Mouse (Mus musculus): Measurements from ENCODE around the gene Arhgap9. TPM values are rescaled to one million over a fixed set of nuclear protein-coding genes. Genes with fewer than 3 reads are reported as not detected.
"Not testable (repeated sequence)": the region's sequence is repeated elsewhere in the genome, so short reads cannot be mapped to it uniquely, and the experiment has no call there.

Arhgap9 gene
- polyA plus RNA-seq, 1 experiment from 2014 or later, result 13.5 TPM

GRCm38 (mm10) chr10:127295986-127296794, 25.6 kb upstream of the Arhgap9 start:
- Histone ChIP-seq H3K9me3 (ENCODE audit: low read length) (no peaks in the 10 kb centered on the region), H3K4me1 (ENCODE audit: insufficient read depth) (peaks cover 26% of the 10 kb centered on the region), H3K27me3 (ENCODE audit: insufficient read depth, low read length) (no peaks in the 10 kb centered on the region), H3K4me2 (ENCODE audit: low read depth, low read length) (no peak overlapping the region), H3K36me3 (replicated peaks; ENCODE audit: insufficient read depth, low read length) (peaks cover 79% of the 10 kb centered on the region), H3K9ac (replicated peaks) (no peak overlapping the region), H3K27ac (ENCODE audit: low read depth) (no peak overlapping the region), H3K4me3 (ENCODE audit: low read depth, low read length) (no peak overlapping the region)
- no peak for DNase-seq
- WGBS (ENCODE audit: insufficient replicate concordance), result 86% methylated on average over 24 of the region's 24 CpGs
- no peak for ATAC-seq
- TF ChIP-seq EP300 (IDR thresholded peaks at IDR 0.05; ENCODE audit: low read depth), result no peak
- TF ChIP-seq CTCF (IDR thresholded peaks at IDR 0.05; ENCODE audit: low read depth), result no peak

- ATAC-seq, result no peak
These were observed 24.5 kb upstream of the Arhgap9 start for GRCm38 (mm10) chr10:127297015-127297871.

GRCm38 (mm10) chr10:127300361-127300760, 21.4 kb upstream of the Arhgap9 start:
- H3K27ac ChIP-seq (ENCODE audit: low read depth), result no peak overlapping the region
- H3K4me2 ChIP-seq (ENCODE audit: low read depth, low read length), result no peak overlapping the region
- H3K9me3 ChIP-seq (ENCODE audit: low read length), result no peaks in the 10 kb centered on the region
- peaks cover 93% of the 10 kb centered on the region for H3K36me3 ChIP-seq (replicated peaks; ENCODE audit: insufficient read depth, low read length)
- ATAC-seq (no peak), DNase-seq (no peak)
- H3K27me3 ChIP-seq (ENCODE audit: insufficient read depth, low read length), result no peaks in the 10 kb centered on the region
- WGBS (ENCODE audit: insufficient replicate concordance), result 92% methylated on average over 6 of the region's 6 CpGs
- no peak overlapping the region for H3K9ac ChIP-seq (replicated peaks)
- H3K4me1 ChIP-seq (ENCODE audit: insufficient read depth), result no peaks in the 10 kb centered on the region
- TF ChIP-seq EP300 (IDR thresholded peaks at IDR 0.05; ENCODE audit: low read depth) (no peak), CTCF (IDR thresholded peaks at IDR 0.05; ENCODE audit: low read depth) (no peak)
- no peak overlapping the region for H3K4me3 ChIP-seq (ENCODE audit: low read depth, low read length)

More at GRCm38 (mm10) chr10:127297015-127297871, 24.5 kb upstream of the Arhgap9 start:
- Histone ChIP-seq H3K27ac (ENCODE audit: low read depth) (no peak overlapping the region), H3K4me1 (ENCODE audit: insufficient read depth) (peaks cover 16% of the 10 kb centered on the region), H3K4me3 (ENCODE audit: low read depth, low read length) (no peak overlapping the region), H3K27me3 (ENCODE audit: insufficient read depth, low read length) (no peaks in the 10 kb centered on the region), H3K9ac (replicated peaks) (no peak overlapping the region), H3K4me2 (ENCODE audit: low read depth, low read length) (no peak overlapping the region), H3K36me3 (replicated peaks; ENCODE audit: insufficient read depth, low read length) (peaks cover 88% of the 10 kb centered on the region), H3K9me3 (ENCODE audit: low read length) (no peaks in the 10 kb centered on the region)
- WGBS (ENCODE audit: insufficient replicate concordance), result 87% methylated on average over 16 of the region's 16 CpGs
- TF ChIP-seq EP300 (IDR thresholded peaks at IDR 0.05; ENCODE audit: low read depth) (no peak), CTCF (IDR thresholded peaks at IDR 0.05; ENCODE audit: low read depth) (no peak)
- no peak for DNase-seq

- DNase-seq (no peak), ATAC-seq (no peak)
- no peak overlapping the region for H3K27ac ChIP-seq (ENCODE audit: low read depth)
- no peak overlapping the region for H3K9ac ChIP-seq (replicated peaks)
- 90% methylated on average over 11 of the region's 11 CpGs for WGBS (ENCODE audit: insufficient replicate concordance)
- H3K4me2 ChIP-seq (ENCODE audit: low read depth, low read length), result no peak overlapping the region
- H3K4me1 ChIP-seq (ENCODE audit: insufficient read depth), result no peaks in the 10 kb centered on the region
- H3K27me3 ChIP-seq (ENCODE audit: insufficient read depth, low read length), result no peaks in the 10 kb centered on the region
- H3K4me3 ChIP-seq (ENCODE audit: low read depth, low read length), result no peak overlapping the region
- TF ChIP-seq EP300 (IDR thresholded peaks at IDR 0.05; ENCODE audit: low read depth) (no peak), CTCF (IDR thresholded peaks at IDR 0.05; ENCODE audit: low read depth) (no peak)
- H3K36me3 ChIP-seq (replicated peaks; ENCODE audit: insufficient read depth, low read length), result peaks cover 93% of the 10 kb centered on the region
- no peaks in the 10 kb centered on the region for H3K9me3 ChIP-seq (ENCODE audit: low read length)
These were observed 18.6 kb upstream of the Arhgap9 start for GRCm38 (mm10) chr10:127303136-127303535.

DNA sequence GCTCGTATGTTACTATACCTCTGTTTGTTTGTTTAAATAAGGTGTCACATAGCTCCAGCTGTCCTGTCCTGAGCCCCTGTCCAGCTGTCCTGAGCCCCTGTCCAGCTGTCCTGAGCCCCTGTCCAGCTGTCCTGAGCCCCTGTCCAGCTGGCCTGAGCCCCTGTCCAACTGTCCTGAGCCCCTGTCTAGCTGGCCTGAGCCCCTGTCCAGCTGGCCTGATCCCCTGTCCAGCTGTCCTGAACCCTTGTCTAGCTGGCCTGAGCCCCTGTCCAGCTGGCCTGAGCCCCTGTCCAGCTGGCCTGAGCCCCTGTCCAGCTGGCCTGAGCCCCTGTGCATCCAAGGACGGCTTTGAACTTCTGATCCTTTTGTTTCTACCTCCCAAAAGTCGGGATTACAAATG, 12.6 kb upstream of the Arhgap9 start:
- H3K9me3 ChIP-seq (ENCODE audit: low read length); H3K4me2 ChIP-seq (ENCODE audit: low read depth, low read length); H3K9ac ChIP-seq (replicated peaks); H3K4me3 ChIP-seq (ENCODE audit: low read depth, low read length); H3K27me3 ChIP-seq (ENCODE audit: insufficient read depth, low read length); H3K27ac ChIP-seq (ENCODE audit: low read depth); DNase-seq; ATAC-seq: not testable (repeated sequence)
- WGBS (ENCODE audit: insufficient replicate concordance), result 79% methylated on average over 3 of the region's 3 CpGs
- Histone ChIP-seq H3K4me1 (ENCODE audit: insufficient read depth) (peaks cover 19% of the 10 kb centered on the region), H3K36me3 (replicated peaks; ENCODE audit: insufficient read depth, low read length) (peaks cover 55% of the 10 kb centered on the region)
